ENCODE assay signal across 8 mouse cellular contexts in genomic region chr12:85848164-85848958, GRCm38 (mm10). TPM values are rescaled to one million over a fixed set of nuclear protein-coding genes. Genes with fewer than 3 reads are reported as not detected.
A peak's percentile ranks its signal among the peaks of the same experiment; 100 is the strongest.
DNase-seq lines count a peak whose midpoint lies in the region; ATAC-seq lines count a peak whose summit lies in the region.

No protein-coding gene starts in this region.

- H3K27ac ChIP-seq in forebrain, embryonic 14.5 days (ENCODE audit: low read depth, low read length), result no peak overlapping the region
- no peak overlapping the region for H3K27ac ChIP-seq in forebrain, embryonic 11.5 days (ENCODE audit: low read depth, low read length)

- no peak overlapping the region for H3K4me3 ChIP-seq in forebrain, embryonic 14.5 days (ENCODE audit: low read depth, low read length)
- no peak overlapping the region for H3K4me3 ChIP-seq in forebrain, embryonic 11.5 days (ENCODE audit: low read depth, low read length)

- DNase-seq in forebrain, embryonic 14.5 days (ENCODE audit: low spot score), result peak; percentile 34
- no peak for DNase-seq in forebrain, embryonic 11.5 days (ENCODE audit: low spot score)
- DNase-seq in urinary bladder, postnatal 14 days (ENCODE audit: low spot score), result peak; percentile 47
- no peak for DNase-seq in urinary bladder, postnatal 4 days (ENCODE audit: low spot score in 2 of 2)
- DNase-seq in gastrocnemius, postnatal 36 days, result peak; percentile 36 to 37
- DNase-seq in kidney, adult 9 months, result peak; percentile 44
- DNase-seq in lung, postnatal 10 days, result peak; percentile 78
- no peak for DNase-seq in yolk sac, embryonic 10.5 days (ENCODE audit: low spot score)

- H3K9me3 ChIP-seq in forebrain, embryonic 14.5 days (replicated peaks; ENCODE audit: control insufficient read depth, low read length), result no peaks in the 10 kb centered on the region
- no peaks in the 10 kb centered on the region for H3K9me3 ChIP-seq in forebrain, embryonic 11.5 days (ENCODE audit: control insufficient read depth, low read length)

- no peak overlapping the region for H3K4me2 ChIP-seq in forebrain, embryonic 14.5 days (ENCODE audit: low read length)
- H3K4me2 ChIP-seq in forebrain, embryonic 11.5 days (ENCODE audit: low read depth, low read length, severe bottlenecking), result no peak overlapping the region

- 84% methylated on average over 7 of the region's 7 CpGs for WGBS in forebrain, embryonic 14.5 days
- WGBS in forebrain, embryonic 11.5 days, result 83% methylated on average over 7 of the region's 7 CpGs

- peaks cover 14% of the 10 kb centered on the region; the same call in 1 of the 2 replicates for H3K36me3 ChIP-seq in forebrain, embryonic 14.5 days (ENCODE audit: control insufficient read depth, insufficient read depth, low read length)
- H3K36me3 ChIP-seq in forebrain, embryonic 11.5 days (ENCODE audit: control insufficient read depth, insufficient read depth, low read length), result no peaks in the 10 kb centered on the region; the same call in 1 of the 2 replicates

- no peaks in the 10 kb centered on the region for H3K4me1 ChIP-seq in forebrain, embryonic 14.5 days (ENCODE audit: control insufficient read depth, insufficient read depth, low read length)
- H3K4me1 ChIP-seq in forebrain, embryonic 11.5 days (replicated peaks; ENCODE audit: control insufficient read depth, insufficient read depth, low read length), result no peaks in the 10 kb centered on the region

- H3K9ac ChIP-seq in forebrain, embryonic 14.5 days (ENCODE audit: low read length), result no peak overlapping the region
- H3K9ac ChIP-seq in forebrain, embryonic 11.5 days (ENCODE audit: low read length), result no peak overlapping the region

- H3K27me3 ChIP-seq in forebrain, embryonic 14.5 days (replicated peaks; ENCODE audit: control insufficient read depth, insufficient read depth, low read length), result no peaks in the 10 kb centered on the region
- H3K27me3 ChIP-seq in forebrain, embryonic 11.5 days (ENCODE audit: control insufficient read depth, insufficient read depth, low read length), result no peaks in the 10 kb centered on the region

- no peak for ATAC-seq in forebrain, embryonic 14.5 days
- no peak for ATAC-seq in forebrain, embryonic 11.5 days (replicated peaks; ENCODE audit: low FRiP score)

- intact Hi-C loops in gastrocnemius, postnatal 36 days (cut with DNase I), result loop anchor here (2.0 kb wide), 1 partner anchor 230 kb away; the partner anchor contains the start of gene Tgfb3

RNA-seq across cellular contexts. Expression of gene Ttll5, which starts 23.9 kb away (rescaled TPM):
- polyA plus RNA-seq in forebrain, embryonic 14.5 days (2014; fragmentation: Nextera tagmentation; extraction: Ambion mirVana), result 15.2 and 15.5 TPM in 2 replicates
- 15.6 and 19.9 TPM in 2 replicates for polyA plus RNA-seq in forebrain, embryonic 11.5 days (2014; fragmentation: Nextera tagmentation; extraction: Ambion mirVana)
- 1 to 10 TPM; 5.5 to 6.1 TPM for total RNA-seq in gastrocnemius, postnatal 36 days (2021)

RNA-seq across cellular contexts. Expression of gene Erg28, which starts 24.0 kb away (rescaled TPM):
- polyA plus RNA-seq in forebrain, embryonic 14.5 days (2014; fragmentation: Nextera tagmentation; extraction: Ambion mirVana), result 102 and 105 TPM in 2 replicates
- 101 and 107 TPM in 2 replicates for polyA plus RNA-seq in forebrain, embryonic 11.5 days (2014; fragmentation: Nextera tagmentation; extraction: Ambion mirVana)
- total RNA-seq in gastrocnemius, postnatal 36 days (2021), result 1 to 10 TPM; 2.7 to 3.9 TPM

Comparison
In these comparisons a context has a peak if more than half of its experiments do, and no peak if none do; other contexts are left out.
1. DNase-seq: peak in forebrain, embryonic 14.5 days (single experiment), urinary bladder, postnatal 14 days (single experiment), gastrocnemius, postnatal 36 days (2 of 2), kidney, adult 9 months (single experiment) and lung, postnatal 10 days (single experiment); none in forebrain, embryonic 11.5 days (single experiment), urinary bladder, postnatal 4 days (0 of 2) and yolk sac, embryonic 10.5 days (single experiment).